Mouse (Mus musculus): ENCODE measurements at regions not wholly inside any gene's neighbourhood (a gene's known extent, or its start where the extent isn't known, plus 50 kb on each side); places are given as distances from the start of the nearest gene placed in this dataset.

GRCm38 (mm10) chr14:106669281-106669680, 563.3 kb downstream of the Trim52 start:
- CTCF ChIA-PET: no interaction called here

GRCm38 (mm10) chr14:106677970-106678369, 572.0 kb downstream of the Trim52 start:
- CTCF ChIA-PET: interaction anchor here (0.6 kb wide), 1 partner anchor 9 kb away, joined by 15 read pairs; no protein-coding TSS in a partner anchor

GRCm38 (mm10) chr14:106681193-106681592, 575.2 kb downstream of the Trim52 start:
- CTCF ChIA-PET: no interaction called here

GRCm38 (mm10) chr14:106687361-106687760, 581.4 kb downstream of the Trim52 start:
- CTCF ChIA-PET: interaction anchor here (0.5 kb wide), 1 partner anchor 9 kb away, joined by 15 read pairs; no protein-coding TSS in a partner anchor

GRCm38 (mm10) chr14:106714020-106714419, 608.0 kb downstream of the Trim52 start:
- CTCF ChIA-PET: no interaction called here

GRCm38 (mm10) chr14:106733825-106734224, 627.8 kb downstream of the Trim52 start:
- CTCF ChIA-PET: no interaction called here

GRCm38 (mm10) chr14:106740857-106741256, 634.9 kb downstream of the Trim52 start:
- CTCF ChIA-PET: no interaction called here

GRCm38 (mm10) chr14:106760150-106760549, 654.2 kb downstream of the Trim52 start:
- CTCF ChIA-PET: interaction anchor here (0.7 kb wide), 1 partner anchor 9 kb away, joined by 19 read pairs; no protein-coding TSS in a partner anchor

- CTCF ChIA-PET: no interaction called here
These were observed 657.1 kb downstream of the Trim52 start for GRCm38 (mm10) chr14:106763089-106763605.

GRCm38 (mm10) chr14:106765884-106766467, 660.0 kb downstream of the Trim52 start:
- CTCF ChIA-PET: no interaction called here

All from spleen, embryonic (tissue).